Mouse (Mus musculus) ovary, postnatal 14 days (tissue): Measurements from ENCODE around the gene Terb2.

Experiments used
- DNase-seq: peaks from one replicate; pipeline ENCODE4 v3.0.0; 2022; ENCODE audit warnings: low spot score

Gene Terb2

GRCm38 (mm10) chr2:122186106-122186505 is at the start of gene Terb2, which contains the start of gene Patl2:
Gene Terb2 (plus strand): TSS chr2:122186272.
Gene Patl2 (minus strand): TSS chr2:122186189.
- no peak for DNase-seq

GRCm38 (mm10) chr2:122137839-122138465 is 48.1 kb upstream of the Terb2 start:
- DNase-seq, result no peak

GRCm38 (mm10) chr2:122140815-122141214 is 45.3 kb upstream of the Terb2 start:
- no peak for DNase-seq

GRCm38 (mm10) chr2:122141332-122141967 is 44.6 kb upstream of the Terb2 start:
- DNase-seq, result no peak

- DNase-seq, result no peak
Observed at GRCm38 (mm10) chr2:122143111-122143510, 43.0 kb upstream of the Terb2 start.

DNA sequence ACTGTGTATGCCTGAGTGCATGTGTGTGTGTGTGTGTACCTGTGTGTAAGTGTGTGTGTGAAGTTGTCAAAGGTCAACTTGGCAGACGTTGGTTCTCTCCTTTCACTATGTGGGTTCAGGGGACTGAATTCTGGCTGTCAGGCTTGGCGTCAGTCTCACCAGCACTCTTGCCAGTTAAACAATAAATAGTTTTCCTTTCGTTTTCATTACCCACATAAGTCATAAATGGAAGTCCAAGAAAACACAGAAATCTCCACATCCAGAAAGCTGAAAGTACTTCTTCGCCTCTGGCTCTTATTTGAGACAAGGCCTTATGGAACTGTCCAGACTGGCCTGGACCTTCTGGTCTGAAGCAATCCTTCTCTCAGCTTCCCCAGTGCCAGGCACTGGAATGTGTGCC is 40.3 kb upstream of the Terb2 start:
- no peak for DNase-seq

GRCm38 (mm10) chr2:122146687-122147086 is 39.4 kb upstream of the Terb2 start:
- DNase-seq, result no peak

GRCm38 (mm10) chr2:122147508-122148241 is 38.4 kb upstream of the Terb2 start, which contains the start of gene B2m:
Gene B2m (plus strand): TSS chr2:122147686.
- peak; percentile 95 for DNase-seq

DNA sequence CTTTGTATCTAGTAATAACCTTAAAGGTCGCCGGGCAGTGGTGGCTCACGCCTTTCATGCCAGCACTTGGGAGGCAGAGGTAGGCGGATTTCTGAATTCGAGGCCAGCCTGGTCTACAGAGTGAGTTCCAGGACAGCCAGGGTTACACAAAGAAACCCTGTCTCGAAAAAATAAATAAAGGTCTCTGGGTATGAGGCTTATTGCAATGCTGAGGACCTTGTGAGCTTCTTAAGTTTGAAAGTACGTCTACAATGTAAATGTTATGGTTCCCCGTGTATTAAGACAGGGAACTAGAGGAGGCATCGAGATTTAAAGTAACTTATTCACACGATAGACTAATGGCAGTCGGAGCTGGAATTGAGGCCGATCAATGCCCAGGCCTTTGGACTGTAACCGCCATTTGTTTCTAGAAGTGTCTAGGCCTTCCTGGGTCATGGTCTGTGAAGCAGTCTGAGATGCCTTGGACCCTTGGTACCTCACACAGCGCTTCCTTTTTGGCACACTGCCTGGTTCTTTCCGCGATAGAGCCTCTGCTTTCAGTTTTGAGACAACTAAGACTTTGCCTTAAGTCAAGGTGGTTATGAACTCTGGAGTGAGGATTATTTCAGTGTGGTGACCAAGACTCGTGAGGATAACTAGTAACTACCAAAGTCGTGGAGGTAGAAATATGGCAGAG is 37.7 kb upstream of the Terb2 start:
- peak; percentile 50 for DNase-seq

DNA sequence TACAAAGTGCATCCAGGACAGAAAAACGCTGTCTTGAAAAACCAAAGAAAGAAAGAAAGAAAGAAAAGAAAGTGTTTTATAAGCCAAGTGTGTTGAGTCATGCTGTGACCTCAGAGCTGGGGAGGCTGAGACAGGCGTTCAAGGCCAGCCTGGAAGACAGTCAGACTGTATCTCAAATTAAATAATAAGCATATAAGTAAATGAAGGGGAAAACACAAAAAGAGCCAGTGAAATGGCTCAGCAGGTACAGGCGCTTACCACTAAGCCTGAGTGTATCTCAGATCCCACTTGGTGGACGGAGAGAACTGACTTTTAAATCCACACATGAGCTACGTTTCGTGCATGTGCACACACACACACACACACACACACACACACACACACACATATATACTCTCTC is 36.8 kb upstream of the Terb2 start:
- no peak for DNase-seq

- DNase-seq, result no peak
Observed at GRCm38 (mm10) chr2:122149716-122150115, 36.4 kb upstream of the Terb2 start.

- no peak for DNase-seq
Observed at GRCm38 (mm10) chr2:122151221-122151620, 34.9 kb upstream of the Terb2 start.

GRCm38 (mm10) chr2:122152850-122153249 is 33.2 kb upstream of the Terb2 start:
- DNase-seq, result no peak

- DNase-seq, result no peak
Observed at GRCm38 (mm10) chr2:122153681-122154365, 32.2 kb upstream of the Terb2 start.

- DNase-seq, result no peak
Observed at GRCm38 (mm10) chr2:122154479-122154878, 31.6 kb upstream of the Terb2 start.

DNA sequence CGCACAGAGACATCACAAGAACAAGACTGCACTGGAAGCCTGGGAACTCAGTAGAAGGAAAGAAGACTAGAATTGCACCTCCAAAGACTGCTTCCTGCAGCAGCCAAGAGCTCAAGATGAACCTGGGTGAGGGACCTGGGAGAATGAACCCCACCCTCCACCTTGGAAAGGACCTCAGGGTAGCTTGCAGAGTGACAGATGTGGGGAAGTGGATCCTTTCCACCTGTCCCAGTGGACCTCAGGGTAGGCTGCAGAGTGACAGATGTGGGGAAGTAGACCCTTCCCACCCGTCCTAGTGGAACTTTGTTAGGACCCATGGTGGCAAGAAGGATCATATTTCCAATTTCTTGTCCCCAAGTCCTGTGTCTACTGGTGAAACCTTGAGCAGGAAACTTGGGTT is 30.8 kb upstream of the Terb2 start:
- DNase-seq, result no peak

DNA sequence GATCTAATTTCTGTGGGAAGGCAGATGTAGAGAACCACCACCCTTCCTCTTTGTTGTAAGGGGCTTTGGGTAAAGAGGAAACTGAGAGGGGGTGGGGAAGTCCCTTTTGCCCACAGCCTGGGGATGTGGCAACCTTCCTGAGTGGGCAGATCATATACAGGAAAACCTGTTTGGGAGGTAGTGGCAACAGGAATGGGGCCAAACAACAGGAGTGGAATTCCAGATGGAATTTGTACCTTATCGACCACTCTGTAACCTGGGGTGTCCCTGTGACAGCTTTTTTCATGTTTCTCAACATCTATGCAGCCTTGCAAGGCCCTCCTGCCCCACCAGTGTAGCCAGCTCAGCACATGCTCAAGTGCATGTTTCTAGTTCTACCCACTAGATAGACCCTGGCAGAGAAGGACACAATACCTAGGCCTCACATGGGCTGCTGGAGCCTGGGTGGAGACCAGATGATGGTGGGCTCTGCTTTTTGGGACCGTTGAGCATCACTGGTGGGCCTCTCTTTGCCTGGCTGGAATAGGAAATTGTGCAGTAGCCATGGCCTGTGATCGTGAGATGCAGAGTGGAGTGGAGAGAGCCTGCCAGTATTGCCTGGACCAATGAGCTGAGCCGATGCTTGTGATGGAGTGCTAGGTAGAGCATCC is 29.9 kb upstream of the Terb2 start:
- DNase-seq, result no peak

GRCm38 (mm10) chr2:122157561-122157960 is 28.5 kb upstream of the Terb2 start:
- no peak for DNase-seq

- DNase-seq, result no peak
Observed at GRCm38 (mm10) chr2:122158362-122158802, 27.7 kb upstream of the Terb2 start.

- DNase-seq, result no peak
Observed at GRCm38 (mm10) chr2:122159667-122160066, 26.4 kb upstream of the Terb2 start.

- DNase-seq, result peak; percentile 77
Observed at GRCm38 (mm10) chr2:122160680-122161079, 25.4 kb upstream of the Terb2 start, which contains the start of gene Trim69. Gene Trim69 (plus strand): TSS chr2:122160700.
